Mouse (Mus musculus): ENCODE data around the gene Pxn. TPM values are rescaled to one million over a fixed set of nuclear protein-coding genes. Genes with fewer than 3 reads are reported as not detected.

Gene Pxn
- polyA plus RNA-seq, 1 experiment from 2014 or later: 52.6 TPM

- H3K9me3 ChIP-seq: no peaks in the 10 kb centered on the region
- peak overlapping the region; percentile 75; the same call in 1 of the 2 replicates for H3K27ac ChIP-seq
- peaks cover 8% of the 10 kb centered on the region for H3K36me3 ChIP-seq
- H3K4me1 ChIP-seq: peaks cover 84% of the 10 kb centered on the region
- H3K27me3 ChIP-seq: no peaks in the 10 kb centered on the region
- 0 out of 2 replicates have a peak, but pooled peaks have one; percentile 5 for ATAC-seq (ENCODE audit: insufficient number of reproducible peaks, low FRiP score, low TSS enrichment, low read depth)
- no peak overlapping the region for H3K4me3 ChIP-seq
- H3K4me2 ChIP-seq: peak overlapping the region; percentile 38
- H3K9ac ChIP-seq: no peak overlapping the region
- WGBS: 52% methylated on average over 12 of the region's 12 CpGs
These were observed 18.0 kb downstream of the Pxn start for GRCm38 (mm10) chr5:115524471-115524870.

- H3K4me2 ChIP-seq: no peak overlapping the region
- WGBS: 76% methylated on average over 4 of the region's 4 CpGs
- peaks cover 88% of the 10 kb centered on the region for H3K4me1 ChIP-seq
- no peak overlapping the region for H3K4me3 ChIP-seq
- H3K27ac ChIP-seq: peak overlapping the region; percentile 47; the same call in 1 of the 2 replicates
- H3K36me3 ChIP-seq: peaks cover 8% of the 10 kb centered on the region
- ATAC-seq (ENCODE audit: insufficient number of reproducible peaks, low FRiP score, low TSS enrichment, low read depth): no peak
- no peaks in the 10 kb centered on the region for H3K27me3 ChIP-seq
- no peaks in the 10 kb centered on the region for H3K9me3 ChIP-seq
- H3K9ac ChIP-seq: no peak overlapping the region
These were observed 18.9 kb downstream of the Pxn start for GRCm38 (mm10) chr5:115525416-115525815.

- Histone ChIP-seq H3K4me3 (no peak overlapping the region), H3K4me1 (peaks cover 88% of the 10 kb centered on the region), H3K27me3 (no peaks in the 10 kb centered on the region), H3K36me3 (peaks cover 6% of the 10 kb centered on the region; the same call in 1 of the 2 replicates), H3K9ac (no peak overlapping the region), H3K4me2 (no peak overlapping the region), H3K9me3 (no peaks in the 10 kb centered on the region), H3K27ac (peak overlapping the region; percentile 47; the same call in 1 of the 2 replicates)
- ATAC-seq (ENCODE audit: insufficient number of reproducible peaks, low FRiP score, low TSS enrichment, low read depth): no peak
- 56% methylated on average over 9 of the region's 9 CpGs for WGBS
These were observed 19.5 kb downstream of the Pxn start for GRCm38 (mm10) chr5:115525943-115526342.

DNA sequence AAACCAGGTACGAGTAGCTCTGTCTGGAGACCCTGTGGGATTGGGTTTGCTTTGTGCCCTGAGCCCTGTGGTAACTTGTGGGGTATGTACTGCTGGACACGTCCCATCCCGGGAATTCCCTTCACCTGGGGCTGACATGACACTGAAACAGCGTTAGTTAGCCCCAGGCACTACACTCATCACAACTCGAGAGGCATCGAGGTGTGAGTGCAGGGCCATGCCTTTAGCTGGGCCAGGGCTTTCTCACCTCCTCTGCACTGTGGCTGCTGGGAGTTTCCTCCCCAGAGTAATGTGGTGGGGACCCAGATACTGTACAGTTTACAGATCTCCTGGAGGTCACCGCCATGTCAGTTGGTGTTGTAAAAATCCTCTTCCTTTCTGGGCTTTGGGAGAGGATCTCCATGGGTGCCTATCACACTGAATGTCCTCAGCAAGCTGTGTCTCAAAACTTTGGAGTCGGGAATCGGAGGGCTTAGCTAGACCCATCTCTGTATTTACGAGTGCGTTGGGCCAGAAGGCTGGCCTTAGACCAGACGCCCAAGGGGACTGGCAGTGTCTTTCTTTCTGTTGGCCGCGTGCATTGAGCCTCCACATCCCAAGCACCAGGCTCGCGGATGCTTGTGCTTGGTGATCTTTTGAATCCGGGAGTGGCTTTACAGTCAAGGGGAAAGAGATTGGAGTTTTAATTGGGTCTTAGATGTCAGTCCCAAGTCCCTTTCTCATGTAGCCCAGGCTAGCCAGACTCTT is 20.2 kb downstream of the Pxn start:
- WGBS: 80% methylated on average over 17 of the region's 17 CpGs
- Histone ChIP-seq H3K27me3 (no peaks in the 10 kb centered on the region), H3K4me3 (no peak overlapping the region), H3K4me2 (no peak overlapping the region), H3K27ac (peak overlapping the region; percentile 47; the same call in 1 of the 2 replicates), H3K9me3 (no peaks in the 10 kb centered on the region), H3K9ac (no peak overlapping the region), H3K36me3 (peaks cover 6% of the 10 kb centered on the region; the same call in 1 of the 2 replicates), H3K4me1 (peaks cover 91% of the 10 kb centered on the region)
- no peak for ATAC-seq (ENCODE audit: insufficient number of reproducible peaks, low FRiP score, low TSS enrichment, low read depth)

- H3K4me1 ChIP-seq: peaks cover 91% of the 10 kb centered on the region
- WGBS: 76% methylated on average over 5 of the region's 5 CpGs
- ATAC-seq (ENCODE audit: insufficient number of reproducible peaks, low FRiP score, low TSS enrichment, low read depth): no peak
These were observed 21.7 kb downstream of the Pxn start for GRCm38 (mm10) chr5:115528128-115528527.

GRCm38 (mm10) chr5:115529364-115529741 is 22.9 kb downstream of the Pxn start:
- H3K9ac ChIP-seq: no peak overlapping the region
- no peak for ATAC-seq (ENCODE audit: insufficient number of reproducible peaks, low FRiP score, low TSS enrichment, low read depth)
- peaks cover 91% of the 10 kb centered on the region for H3K4me1 ChIP-seq
- H3K27ac ChIP-seq: peak overlapping the region; percentile 87
- 56% methylated on average over 8 of the region's 8 CpGs for whole genome bisulfite sequencing
- H3K9me3 ChIP-seq: no peaks in the 10 kb centered on the region
- H3K4me2 ChIP-seq: no peak overlapping the region
- H3K27me3 ChIP-seq: no peaks in the 10 kb centered on the region
- peaks cover 6% of the 10 kb centered on the region; the same call in 1 of the 2 replicates for H3K36me3 ChIP-seq
- H3K4me3 ChIP-seq: no peak overlapping the region

More at GRCm38 (mm10) chr5:115528128-115528527, 21.7 kb downstream of the Pxn start:
- Histone ChIP-seq H3K9me3 (no peaks in the 10 kb centered on the region), H3K4me2 (no peak overlapping the region), H3K27ac (no peak overlapping the region), H3K36me3 (peaks cover 6% of the 10 kb centered on the region; the same call in 1 of the 2 replicates), H3K27me3 (no peaks in the 10 kb centered on the region), H3K4me3 (no peak overlapping the region), H3K9ac (no peak overlapping the region)

- H3K27me3 ChIP-seq: no peaks in the 10 kb centered on the region
- ATAC-seq (ENCODE audit: insufficient number of reproducible peaks, low FRiP score, low TSS enrichment, low read depth): no peak
- no peak overlapping the region for H3K4me3 ChIP-seq
- no peak overlapping the region for H3K9ac ChIP-seq
- H3K36me3 ChIP-seq: peaks cover 6% of the 10 kb centered on the region; the same call in 1 of the 2 replicates
- peak overlapping the region; percentile 87 for H3K27ac ChIP-seq
- no peak overlapping the region for H3K4me2 ChIP-seq
- 57% methylated on average over 7 of the region's 7 CpGs for WGBS
- H3K4me1 ChIP-seq: peaks cover 91% of the 10 kb centered on the region
- no peaks in the 10 kb centered on the region for H3K9me3 ChIP-seq
These were observed 23.4 kb downstream of the Pxn start for GRCm38 (mm10) chr5:115529742-115530446.

DNA sequence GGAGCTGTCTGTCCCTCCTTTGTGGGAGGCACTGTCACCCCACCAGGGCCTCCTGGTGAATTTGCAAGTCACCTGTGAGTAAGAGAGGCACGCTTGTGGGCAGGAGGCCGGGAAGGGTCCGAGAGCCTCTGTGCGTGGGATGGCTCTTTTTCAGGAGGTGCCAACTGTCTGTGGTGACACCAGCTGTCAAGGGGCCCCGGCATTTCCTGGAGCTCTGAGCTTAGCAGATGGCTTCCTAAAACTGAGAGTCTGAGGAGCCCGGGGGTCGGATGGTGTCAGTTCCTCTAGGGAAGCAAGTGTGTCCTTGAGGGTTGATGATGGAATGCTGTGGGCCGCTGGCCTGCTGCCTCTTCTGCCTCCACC is 24.0 kb downstream of the Pxn start:
- no peak overlapping the region for H3K4me3 ChIP-seq
- no peak overlapping the region for H3K4me2 ChIP-seq
- no peaks in the 10 kb centered on the region for H3K27me3 ChIP-seq
- no peak overlapping the region for H3K9ac ChIP-seq
- peak overlapping the region; percentile 87 for H3K27ac ChIP-seq
- no peak for ATAC-seq (ENCODE audit: insufficient number of reproducible peaks, low FRiP score, low TSS enrichment, low read depth)
- peaks cover 4% of the 10 kb centered on the region; the same call in 1 of the 2 replicates for H3K36me3 ChIP-seq
- 51% methylated on average over 8 of the region's 8 CpGs for WGBS
- H3K4me1 ChIP-seq: peaks cover 91% of the 10 kb centered on the region
- H3K9me3 ChIP-seq: no peaks in the 10 kb centered on the region

GRCm38 (mm10) chr5:115531671-115532270 is 25.3 kb downstream of the Pxn start:
- H3K9ac ChIP-seq: no peak overlapping the region; the same call in 1 of the 2 replicates
- H3K36me3 ChIP-seq: no peaks in the 10 kb centered on the region
- H3K27ac ChIP-seq: peak overlapping the region; percentile 87
- H3K27me3 ChIP-seq: no peaks in the 10 kb centered on the region
- H3K4me3 ChIP-seq: no peak overlapping the region
- peaks cover 86% of the 10 kb centered on the region for H3K4me1 ChIP-seq
- peak overlapping the region; percentile 30 for H3K4me2 ChIP-seq
- H3K9me3 ChIP-seq: no peaks in the 10 kb centered on the region
- ATAC-seq (ENCODE audit: insufficient number of reproducible peaks, low FRiP score, low TSS enrichment, low read depth): peak; percentile 74
- WGBS: 20% methylated on average over 18 of the region's 18 CpGs

- WGBS: 12% methylated on average over 16 of the region's 16 CpGs
- Histone ChIP-seq H3K27ac (peak overlapping the region; percentile 69; the same call in 1 of the 2 replicates), H3K36me3 (no peaks in the 10 kb centered on the region), H3K4me3 (no peak overlapping the region), H3K27me3 (no peaks in the 10 kb centered on the region), H3K4me2 (peak overlapping the region; percentile 7; the same call in 1 of the 2 replicates), H3K9ac (no peak overlapping the region), H3K9me3 (no peaks in the 10 kb centered on the region), H3K4me1 (peaks cover 88% of the 10 kb centered on the region)
- ATAC-seq (ENCODE audit: insufficient number of reproducible peaks, low FRiP score, low TSS enrichment, low read depth): no peak
These were observed 27.8 kb downstream of the Pxn start for GRCm38 (mm10) chr5:115534290-115534731.

DNA sequence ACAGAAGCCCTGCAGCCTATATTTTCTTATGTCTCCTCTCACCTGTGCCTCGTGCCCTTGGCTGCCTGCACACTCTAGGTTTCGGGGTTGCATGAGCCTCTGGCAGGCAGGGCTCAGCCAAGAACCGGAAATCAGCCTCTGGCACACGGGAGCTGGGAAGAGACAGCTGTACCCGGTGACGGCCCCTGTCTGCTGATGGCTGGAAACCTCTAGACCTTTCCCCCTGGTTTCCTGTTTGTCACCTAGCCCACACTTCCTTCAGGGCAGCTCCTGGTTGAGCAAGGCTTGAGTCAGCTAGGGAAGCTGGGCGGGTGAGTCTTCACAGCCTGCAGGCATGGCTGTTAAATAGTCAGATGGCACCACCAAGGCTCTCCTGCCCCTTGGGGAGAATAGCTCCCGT is 28.4 kb downstream of the Pxn start:
- Histone ChIP-seq H3K9ac (0 out of 2 replicates have a peak overlapping the region, but pooled peaks have one; percentile 12), H3K27ac (peak overlapping the region; percentile 8), H3K4me1 (peaks cover 84% of the 10 kb centered on the region), H3K9me3 (no peaks in the 10 kb centered on the region), H3K36me3 (no peaks in the 10 kb centered on the region), H3K4me2 (no peak overlapping the region), H3K27me3 (no peaks in the 10 kb centered on the region), H3K4me3 (no peak overlapping the region)
- ATAC-seq (ENCODE audit: insufficient number of reproducible peaks, low FRiP score, low TSS enrichment, low read depth): no peak
- 22% methylated on average over 8 of the region's 8 CpGs for WGBS
